Mouse (Mus musculus): ENCODE measurements at regions not wholly inside any gene's neighbourhood (a gene's known extent, or its start where the extent isn't known, plus 50 kb on each side); places are given as distances from the start of the nearest gene placed in this dataset.

- no peak overlapping the region for H3K27ac ChIP-seq (ENCODE audit: low read depth, low read length)
- H3K4me1 ChIP-seq (ENCODE audit: control insufficient read depth, insufficient read depth, low read depth, low read length) = no peaks in the 10 kb centered on the region
- WGBS = 73% methylated on average over 4 of the region's 4 CpGs
- H3K27me3 ChIP-seq (replicated peaks; ENCODE audit: control insufficient read depth, insufficient read depth, low read length) = no peaks in the 10 kb centered on the region
- H3K4me2 ChIP-seq (ENCODE audit: low read length) = no peak overlapping the region
- H3K9me3 ChIP-seq (ENCODE audit: control insufficient read depth, low read length) = no peaks in the 10 kb centered on the region
- no peak overlapping the region for H3K4me3 ChIP-seq (ENCODE audit: low read length)
- no peak for ATAC-seq
- H3K9ac ChIP-seq (ENCODE audit: low read depth, low read length) = no peak overlapping the region
- H3K36me3 ChIP-seq (ENCODE audit: control insufficient read depth, insufficient read depth, low read length) = no peaks in the 10 kb centered on the region
These were observed 111.8 kb upstream of the Rab11fip2 start for GRCm38 (mm10) chr19:60055121-60055874.

GRCm38 (mm10) chr19:60051151-60051550, 107.7 kb upstream of the Rab11fip2 start:
- Histone ChIP-seq H3K4me1 (ENCODE audit: control insufficient read depth, insufficient read depth, low read depth, low read length) (no peaks in the 10 kb centered on the region), H3K9me3 (ENCODE audit: control insufficient read depth, low read length) (no peaks in the 10 kb centered on the region), H3K9ac (ENCODE audit: low read depth, low read length) (no peak overlapping the region), H3K36me3 (ENCODE audit: control insufficient read depth, insufficient read depth, low read length) (no peaks in the 10 kb centered on the region), H3K27me3 (replicated peaks; ENCODE audit: control insufficient read depth, insufficient read depth, low read length) (no peaks in the 10 kb centered on the region), H3K4me3 (ENCODE audit: low read length) (no peak overlapping the region), H3K27ac (ENCODE audit: low read depth, low read length) (no peak overlapping the region), H3K4me2 (ENCODE audit: low read length) (no peak overlapping the region)
- ATAC-seq = no peak
- whole genome bisulfite sequencing = 81% methylated on average over 9 of the region's 9 CpGs

- ATAC-seq = no peak
- Histone ChIP-seq H3K36me3 (ENCODE audit: control insufficient read depth, insufficient read depth, low read length) (no peaks in the 10 kb centered on the region), H3K4me3 (ENCODE audit: low read length) (no peak overlapping the region), H3K4me1 (ENCODE audit: control insufficient read depth, insufficient read depth, low read depth, low read length) (no peaks in the 10 kb centered on the region), H3K27ac (ENCODE audit: low read depth, low read length) (no peak overlapping the region), H3K4me2 (ENCODE audit: low read length) (no peak overlapping the region), H3K9ac (ENCODE audit: low read depth, low read length) (no peak overlapping the region), H3K27me3 (replicated peaks; ENCODE audit: control insufficient read depth, insufficient read depth, low read length) (no peaks in the 10 kb centered on the region), H3K9me3 (ENCODE audit: control insufficient read depth, low read length) (no peaks in the 10 kb centered on the region)
These were observed 97.3 kb upstream of the Rab11fip2 start for GRCm38 (mm10) chr19:60040721-60041120.

GRCm38 (mm10) chr19:60032667-60033066, 89.2 kb upstream of the Rab11fip2 start:
- Histone ChIP-seq H3K9me3 (ENCODE audit: control insufficient read depth, low read length) (no peaks in the 10 kb centered on the region), H3K27ac (ENCODE audit: low read depth, low read length) (no peak overlapping the region), H3K4me3 (ENCODE audit: low read length) (no peak overlapping the region), H3K27me3 (replicated peaks; ENCODE audit: control insufficient read depth, insufficient read depth, low read length) (no peaks in the 10 kb centered on the region), H3K36me3 (ENCODE audit: control insufficient read depth, insufficient read depth, low read length) (no peaks in the 10 kb centered on the region), H3K4me1 (ENCODE audit: control insufficient read depth, insufficient read depth, low read depth, low read length) (no peaks in the 10 kb centered on the region), H3K9ac (ENCODE audit: low read depth, low read length) (no peak overlapping the region), H3K4me2 (ENCODE audit: low read length) (no peak overlapping the region)
- 85% methylated on average over 2 of the region's 2 CpGs for WGBS
- no peak for ATAC-seq

- no peak overlapping the region for H3K27ac ChIP-seq (ENCODE audit: low read depth, low read length)
- H3K4me1 ChIP-seq (ENCODE audit: control insufficient read depth, insufficient read depth, low read depth, low read length) = no peaks in the 10 kb centered on the region
- H3K36me3 ChIP-seq (ENCODE audit: control insufficient read depth, insufficient read depth, low read length) = no peaks in the 10 kb centered on the region
- no peak overlapping the region for H3K9ac ChIP-seq (ENCODE audit: low read depth, low read length)
- no peaks in the 10 kb centered on the region for H3K9me3 ChIP-seq (ENCODE audit: control insufficient read depth, low read length)
- WGBS = 62% methylated on average over 3 of the region's 3 CpGs
- H3K4me3 ChIP-seq (ENCODE audit: low read length) = no peak overlapping the region
- no peaks in the 10 kb centered on the region for H3K27me3 ChIP-seq (replicated peaks; ENCODE audit: control insufficient read depth, insufficient read depth, low read length)
- ATAC-seq = peak; percentile 60; the same call in 1 of the 2 replicates
- H3K4me2 ChIP-seq (ENCODE audit: low read length) = no peak overlapping the region
These were observed 86.8 kb upstream of the Rab11fip2 start for GRCm38 (mm10) chr19:60030212-60030788.

DNA sequence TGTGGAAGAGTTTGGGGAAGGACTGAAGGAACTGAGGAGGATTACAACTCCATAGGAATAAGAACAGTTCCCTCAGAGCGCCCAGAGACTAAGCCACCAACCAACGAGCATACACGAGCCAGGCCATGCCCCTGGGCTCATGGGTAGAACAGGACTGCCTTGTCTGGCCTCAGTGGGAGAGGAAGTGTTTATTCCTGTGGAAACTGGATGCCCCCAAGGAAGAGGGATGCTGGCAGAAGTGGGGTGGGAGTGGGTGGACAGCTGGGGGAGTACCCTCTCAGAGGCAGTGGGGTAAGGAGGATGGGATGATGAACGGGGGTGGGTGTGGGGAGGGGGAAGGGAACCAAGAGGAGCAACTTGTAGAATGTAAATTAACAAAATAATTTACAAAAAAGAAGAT, 86.3 kb upstream of the Rab11fip2 start:
- Histone ChIP-seq H3K36me3 (ENCODE audit: control insufficient read depth, insufficient read depth, low read length) (no peaks in the 10 kb centered on the region), H3K9ac (ENCODE audit: low read depth, low read length) (no peak overlapping the region), H3K27ac (ENCODE audit: low read depth, low read length) (no peak overlapping the region), H3K27me3 (replicated peaks; ENCODE audit: control insufficient read depth, insufficient read depth, low read length) (no peaks in the 10 kb centered on the region), H3K4me1 (ENCODE audit: control insufficient read depth, insufficient read depth, low read depth, low read length) (no peaks in the 10 kb centered on the region), H3K4me2 (ENCODE audit: low read length) (no peak overlapping the region), H3K4me3 (ENCODE audit: low read length) (no peak overlapping the region), H3K9me3 (ENCODE audit: control insufficient read depth, low read length) (no peaks in the 10 kb centered on the region)
- 82% methylated on average over 4 of the region's 4 CpGs for WGBS
- no peak for ATAC-seq

DNA sequence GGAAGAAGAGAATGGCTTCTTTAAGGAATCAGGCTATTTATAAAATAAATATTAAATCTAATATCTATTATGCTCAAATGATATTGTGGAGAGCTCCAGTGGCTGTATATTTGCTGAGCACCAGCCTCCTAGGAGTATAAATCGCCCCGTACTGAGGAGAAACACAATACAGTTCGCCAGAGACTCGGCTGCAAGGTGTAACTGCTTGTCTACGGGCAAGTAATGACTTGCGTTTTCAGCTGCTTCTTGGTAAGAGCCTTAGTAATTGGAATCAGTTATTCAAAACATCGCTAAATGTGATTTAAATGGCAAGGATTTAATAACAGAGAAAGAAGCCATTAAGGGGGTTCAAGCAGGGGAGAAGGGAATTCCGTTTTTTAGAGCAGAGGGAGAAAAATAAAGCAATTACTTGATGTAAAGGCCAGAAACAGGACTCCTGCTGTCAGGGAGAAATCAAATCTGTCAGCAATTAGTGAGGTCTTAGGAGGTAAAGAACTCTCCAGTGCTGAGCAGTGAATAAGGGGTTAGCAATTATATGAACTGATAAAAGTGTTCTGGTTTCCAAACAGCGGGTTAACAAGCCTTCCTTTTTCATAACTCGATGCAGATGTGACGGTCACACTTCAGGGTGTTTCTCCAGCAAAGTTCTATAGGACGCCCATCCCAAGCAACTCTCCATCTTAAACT, 72.3 kb upstream of the Rab11fip2 start:
- H3K36me3 ChIP-seq (ENCODE audit: control insufficient read depth, insufficient read depth, low read length) = no peaks in the 10 kb centered on the region
- no peak overlapping the region for H3K9ac ChIP-seq (ENCODE audit: low read depth, low read length)
- no peak overlapping the region for H3K4me3 ChIP-seq (ENCODE audit: low read length)
- no peak; the same call in 1 of the 2 replicates for ATAC-seq
- peak overlapping the region; percentile 21; the same call in 1 of the 2 replicates for H3K4me2 ChIP-seq (ENCODE audit: low read length)
- WGBS = 39% methylated on average over 12 of the region's 12 CpGs
- peaks cover 2% of the 10 kb centered on the region; the same call in 1 of the 2 replicates for H3K9me3 ChIP-seq (ENCODE audit: control insufficient read depth, low read length)
- no peak overlapping the region for H3K27ac ChIP-seq (ENCODE audit: low read depth, low read length)
- no peaks in the 10 kb centered on the region; the same call in 1 of the 2 replicates for H3K4me1 ChIP-seq (ENCODE audit: control insufficient read depth, insufficient read depth, low read depth, low read length)
- no peaks in the 10 kb centered on the region for H3K27me3 ChIP-seq (replicated peaks; ENCODE audit: control insufficient read depth, insufficient read depth, low read length)

- 94% methylated on average over 1 of the region's 1 CpGs for WGBS
- H3K9me3 ChIP-seq (ENCODE audit: control insufficient read depth, low read length) = no peaks in the 10 kb centered on the region
- H3K4me2 ChIP-seq (ENCODE audit: low read length) = no peak overlapping the region
These were observed 52.1 kb upstream of the Rab11fip2 start for GRCm38 (mm10) chr19:59995557-59995956.

More at GRCm38 (mm10) chr19:59995557-59995956, 52.1 kb upstream of the Rab11fip2 start:
- Histone ChIP-seq H3K36me3 (ENCODE audit: control insufficient read depth, insufficient read depth, low read length) (no peaks in the 10 kb centered on the region), H3K27me3 (replicated peaks; ENCODE audit: control insufficient read depth, insufficient read depth, low read length) (no peaks in the 10 kb centered on the region), H3K27ac (ENCODE audit: low read depth, low read length) (no peak overlapping the region), H3K9ac (ENCODE audit: low read depth, low read length) (no peak overlapping the region), H3K4me1 (ENCODE audit: control insufficient read depth, insufficient read depth, low read depth, low read length) (no peaks in the 10 kb centered on the region), H3K4me3 (ENCODE audit: low read length) (no peak overlapping the region)
- no peak for ATAC-seq
